Mouse (Mus musculus): ENCODE data around the gene Klf13. TPM values are rescaled to one million over a fixed set of nuclear protein-coding genes. Genes with fewer than 3 reads are reported as not detected.
A peak's percentile ranks its signal among the peaks of the same experiment; 100 is the strongest.

Gene Klf13
- polyA plus RNA-seq, 1 experiment from 2014 or later = 23.0 TPM

GRCm38 (mm10) chr7:63889116-63889975, 49.4 kb downstream of the Klf13 start:
- no peak for ATAC-seq (ENCODE audit: low FRiP score, low TSS enrichment)
- H3K9me3 ChIP-seq (ENCODE audit: control insufficient read depth, low read length) = no peaks in the 10 kb centered on the region
- no peaks in the 10 kb centered on the region for H3K27me3 ChIP-seq (ENCODE audit: control insufficient read depth, insufficient read depth, low read length)
- H3K4me1 ChIP-seq (ENCODE audit: control insufficient read depth, insufficient read depth, low read length) = 0 out of 2 replicates have a peak, but pooled peaks cover 4% of the 10 kb centered on the region
- no peak overlapping the region for H3K4me3 ChIP-seq (ENCODE audit: low read length)
- H3K36me3 ChIP-seq (ENCODE audit: control insufficient read depth, insufficient read depth, low read length) = peaks cover 7% of the 10 kb centered on the region; the same call in 1 of the 2 replicates
- H3K9ac ChIP-seq (ENCODE audit: low read depth, low read length) = no peak overlapping the region
- WGBS = 86% methylated on average over 9 of the region's 9 CpGs
- H3K4me2 ChIP-seq (replicated peaks; ENCODE audit: low read depth, low read length) = no peak overlapping the region
- no peak overlapping the region for H3K27ac ChIP-seq (ENCODE audit: low read depth, low read length)

DNA sequence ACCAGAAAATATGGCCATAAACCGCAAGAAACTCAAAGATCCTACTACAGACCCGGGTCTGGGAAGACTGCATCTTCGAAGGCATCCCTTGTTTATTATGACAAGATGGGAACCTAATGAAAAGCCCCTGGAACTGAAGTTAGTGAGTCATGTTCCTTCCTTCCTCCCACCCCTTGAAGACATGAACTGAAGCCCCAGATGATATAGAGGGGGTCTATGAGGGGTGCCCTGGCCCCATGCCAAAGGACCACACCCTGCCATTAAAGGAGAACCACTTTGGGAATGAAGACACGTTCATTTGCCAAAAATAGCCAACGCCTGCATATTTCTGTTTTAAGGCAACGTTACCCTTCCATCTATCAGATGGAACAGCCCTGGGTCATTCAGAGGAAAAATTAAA, 50.0 kb downstream of the Klf13 start:
- no peak for ATAC-seq (ENCODE audit: low FRiP score, low TSS enrichment)
- WGBS = 81% methylated on average over 6 of the region's 6 CpGs
- no peaks in the 10 kb centered on the region for H3K27me3 ChIP-seq (ENCODE audit: control insufficient read depth, insufficient read depth, low read length)
- H3K9me3 ChIP-seq (ENCODE audit: control insufficient read depth, low read length) = no peaks in the 10 kb centered on the region
- H3K9ac ChIP-seq (ENCODE audit: low read depth, low read length) = no peak overlapping the region
- peaks cover 7% of the 10 kb centered on the region; the same call in 1 of the 2 replicates for H3K36me3 ChIP-seq (ENCODE audit: control insufficient read depth, insufficient read depth, low read length)
- no peak overlapping the region for H3K27ac ChIP-seq (ENCODE audit: low read depth, low read length)
- no peak overlapping the region for H3K4me2 ChIP-seq (replicated peaks; ENCODE audit: low read depth, low read length)
- no peak overlapping the region for H3K4me3 ChIP-seq (ENCODE audit: low read length)
- H3K4me1 ChIP-seq (ENCODE audit: control insufficient read depth, insufficient read depth, low read length) = 0 out of 2 replicates have a peak, but pooled peaks cover 4% of the 10 kb centered on the region

GRCm38 (mm10) chr7:63887602-63888123, 51.1 kb downstream of the Klf13 start:
- Histone ChIP-seq H3K4me3 (ENCODE audit: low read length) (no peak overlapping the region), H3K9ac (ENCODE audit: low read depth, low read length) (no peak overlapping the region), H3K4me1 (ENCODE audit: control insufficient read depth, insufficient read depth, low read length) (0 out of 2 replicates have a peak, but pooled peaks cover 4% of the 10 kb centered on the region), H3K27ac (ENCODE audit: low read depth, low read length) (no peak overlapping the region), H3K4me2 (replicated peaks; ENCODE audit: low read depth, low read length) (no peak overlapping the region), H3K9me3 (ENCODE audit: control insufficient read depth, low read length) (no peaks in the 10 kb centered on the region), H3K27me3 (ENCODE audit: control insufficient read depth, insufficient read depth, low read length) (no peaks in the 10 kb centered on the region), H3K36me3 (ENCODE audit: control insufficient read depth, insufficient read depth, low read length) (peaks cover 7% of the 10 kb centered on the region; the same call in 1 of the 2 replicates)
- WGBS = 78% methylated on average over 10 of the region's 10 CpGs
- ATAC-seq (ENCODE audit: low FRiP score, low TSS enrichment) = no peak

GRCm38 (mm10) chr7:63887034-63887551, 51.6 kb downstream of the Klf13 start:
- no peak overlapping the region for H3K9ac ChIP-seq (ENCODE audit: low read depth, low read length)
- H3K4me1 ChIP-seq (ENCODE audit: control insufficient read depth, insufficient read depth, low read length) = 0 out of 2 replicates have a peak, but pooled peaks cover 4% of the 10 kb centered on the region
- no peak overlapping the region for H3K27ac ChIP-seq (ENCODE audit: low read depth, low read length)
- H3K9me3 ChIP-seq (ENCODE audit: control insufficient read depth, low read length) = no peaks in the 10 kb centered on the region
- no peak overlapping the region for H3K4me3 ChIP-seq (ENCODE audit: low read length)
- no peaks in the 10 kb centered on the region for H3K27me3 ChIP-seq (ENCODE audit: control insufficient read depth, insufficient read depth, low read length)
- H3K4me2 ChIP-seq (replicated peaks; ENCODE audit: low read depth, low read length) = no peak overlapping the region
- 34% methylated on average over 8 of the region's 8 CpGs for WGBS
- peaks cover 7% of the 10 kb centered on the region; the same call in 1 of the 2 replicates for H3K36me3 ChIP-seq (ENCODE audit: control insufficient read depth, insufficient read depth, low read length)
- peak; percentile 54 for ATAC-seq (ENCODE audit: low FRiP score, low TSS enrichment)

- Histone ChIP-seq H3K9me3 (ENCODE audit: control insufficient read depth, low read length) (no peaks in the 10 kb centered on the region), H3K27ac (ENCODE audit: low read depth, low read length) (no peak overlapping the region), H3K9ac (ENCODE audit: low read depth, low read length) (no peak overlapping the region), H3K36me3 (ENCODE audit: control insufficient read depth, insufficient read depth, low read length) (no peaks in the 10 kb centered on the region; the same call in 1 of the 2 replicates), H3K4me1 (ENCODE audit: control insufficient read depth, insufficient read depth, low read length) (0 out of 2 replicates have a peak, but pooled peaks cover 4% of the 10 kb centered on the region), H3K4me2 (replicated peaks; ENCODE audit: low read depth, low read length) (no peak overlapping the region), H3K4me3 (ENCODE audit: low read length) (no peak overlapping the region), H3K27me3 (ENCODE audit: control insufficient read depth, insufficient read depth, low read length) (no peaks in the 10 kb centered on the region)
- ATAC-seq (ENCODE audit: low FRiP score, low TSS enrichment) = no peak
- WGBS = 85% methylated on average over 7 of the region's 7 CpGs
Observed at GRCm38 (mm10) chr7:63885025-63885424, 53.7 kb downstream of the Klf13 start.

DNA sequence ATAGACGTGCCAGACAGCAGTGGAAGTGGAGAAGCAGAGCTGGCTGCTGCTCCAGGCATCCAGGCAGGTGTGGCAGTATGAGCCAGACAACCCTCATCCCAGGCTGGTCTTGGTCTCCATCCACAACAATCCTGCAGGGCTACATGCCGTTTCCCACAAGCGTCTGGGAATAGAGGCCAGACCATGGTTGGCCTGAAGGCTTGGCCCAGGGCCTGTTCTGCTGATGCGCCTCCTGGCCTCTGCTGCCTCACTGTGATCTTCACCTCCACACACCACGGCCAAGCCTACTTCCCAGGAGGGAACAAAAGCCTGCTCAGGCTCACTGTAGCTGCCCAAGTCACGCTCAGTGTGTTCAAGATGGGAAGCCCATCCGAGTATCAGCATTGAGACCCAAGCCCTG, 56.0 kb downstream of the Klf13 start:
- 0 out of 2 replicates have a peak, but pooled peaks cover 4% of the 10 kb centered on the region for H3K4me1 ChIP-seq (ENCODE audit: control insufficient read depth, insufficient read depth, low read length)
- no peak for ATAC-seq (ENCODE audit: low FRiP score, low TSS enrichment)
- no peaks in the 10 kb centered on the region for H3K27me3 ChIP-seq (ENCODE audit: control insufficient read depth, insufficient read depth, low read length)
- H3K27ac ChIP-seq (ENCODE audit: low read depth, low read length) = no peak overlapping the region
- H3K36me3 ChIP-seq (ENCODE audit: control insufficient read depth, insufficient read depth, low read length) = no peaks in the 10 kb centered on the region
- H3K4me2 ChIP-seq (replicated peaks; ENCODE audit: low read depth, low read length) = no peak overlapping the region
- 87% methylated on average over 7 of the region's 7 CpGs for WGBS
- no peak overlapping the region for H3K9ac ChIP-seq (ENCODE audit: low read depth, low read length)
- H3K9me3 ChIP-seq (ENCODE audit: control insufficient read depth, low read length) = no peaks in the 10 kb centered on the region
- H3K4me3 ChIP-seq (ENCODE audit: low read length) = no peak overlapping the region

GRCm38 (mm10) chr7:63879583-63879982, 59.1 kb downstream of the Klf13 start:
- H3K4me1 ChIP-seq (ENCODE audit: control insufficient read depth, insufficient read depth, low read length) = no peaks in the 10 kb centered on the region
- no peak overlapping the region for H3K9ac ChIP-seq (ENCODE audit: low read depth, low read length)
- H3K27me3 ChIP-seq (ENCODE audit: control insufficient read depth, insufficient read depth, low read length) = no peaks in the 10 kb centered on the region
- H3K9me3 ChIP-seq (ENCODE audit: control insufficient read depth, low read length) = no peaks in the 10 kb centered on the region
- H3K4me3 ChIP-seq (ENCODE audit: low read length) = no peak overlapping the region
- no peak for ATAC-seq (ENCODE audit: low FRiP score, low TSS enrichment)
- 82% methylated on average over 6 of the region's 6 CpGs for WGBS
- H3K36me3 ChIP-seq (ENCODE audit: control insufficient read depth, insufficient read depth, low read length) = no peaks in the 10 kb centered on the region
- no peak overlapping the region for H3K27ac ChIP-seq (ENCODE audit: low read depth, low read length)
- H3K4me2 ChIP-seq (replicated peaks; ENCODE audit: low read depth, low read length) = no peak overlapping the region

- Histone ChIP-seq H3K27ac (ENCODE audit: low read depth, low read length) (no peak overlapping the region), H3K9ac (ENCODE audit: low read depth, low read length) (no peak overlapping the region), H3K4me3 (ENCODE audit: low read length) (no peak overlapping the region), H3K4me2 (replicated peaks; ENCODE audit: low read depth, low read length) (no peak overlapping the region), H3K36me3 (ENCODE audit: control insufficient read depth, insufficient read depth, low read length) (no peaks in the 10 kb centered on the region), H3K9me3 (ENCODE audit: control insufficient read depth, low read length) (no peaks in the 10 kb centered on the region), H3K4me1 (ENCODE audit: control insufficient read depth, insufficient read depth, low read length) (no peaks in the 10 kb centered on the region), H3K27me3 (ENCODE audit: control insufficient read depth, insufficient read depth, low read length) (no peaks in the 10 kb centered on the region)
- ATAC-seq (ENCODE audit: low FRiP score, low TSS enrichment) = 0 out of 2 replicates have a peak, but pooled peaks have one; percentile 40
- WGBS = 34% methylated on average over 14 of the region's 14 CpGs
Observed at GRCm38 (mm10) chr7:63877610-63878009, 61.1 kb downstream of the Klf13 start.

- no peaks in the 10 kb centered on the region for H3K4me1 ChIP-seq (ENCODE audit: control insufficient read depth, insufficient read depth, low read length)
- no peak overlapping the region for H3K4me2 ChIP-seq (replicated peaks; ENCODE audit: low read depth, low read length)
- no peaks in the 10 kb centered on the region for H3K27me3 ChIP-seq (ENCODE audit: control insufficient read depth, insufficient read depth, low read length)
- no peak overlapping the region for H3K27ac ChIP-seq (ENCODE audit: low read depth, low read length)
- H3K36me3 ChIP-seq (ENCODE audit: control insufficient read depth, insufficient read depth, low read length) = no peaks in the 10 kb centered on the region
- no peaks in the 10 kb centered on the region for H3K9me3 ChIP-seq (ENCODE audit: control insufficient read depth, low read length)
- no peak overlapping the region for H3K9ac ChIP-seq (ENCODE audit: low read depth, low read length)
- 87% methylated on average over 2 of the region's 2 CpGs for WGBS
- ATAC-seq (ENCODE audit: low FRiP score, low TSS enrichment) = no peak
- no peak overlapping the region for H3K4me3 ChIP-seq (ENCODE audit: low read length)
Observed at GRCm38 (mm10) chr7:63876640-63877039, 62.1 kb downstream of the Klf13 start.

Data from kidney, embryonic 14.5 days (tissue).